Mouse (Mus musculus) bone marrow, adult 2 months (tissue): ENCODE results near the gene Aspscr1. TPM values are rescaled to one million over a fixed set of nuclear protein-coding genes. Genes with fewer than 3 reads are reported as not detected.

ENCODE experiments used
- H3K27ac ChIP-seq: fragments of 200-500 bp; 2 replicates; pipeline ENCODE4 v1.5.1; 2012; ENCODE audit warnings: low read depth, mild to moderate bottlenecking, control low read depth, inconsistent platforms, low read length; ENCODE audit not compliant: control insufficient read depth, poor library complexity, insufficient read depth
- H3K4me1 ChIP-seq: fragments of 200-500 bp; 2 replicates; pipeline ENCODE4 v1.6.1; 2011; ENCODE audit warnings: low read length; ENCODE audit not compliant: control insufficient read depth, insufficient read depth
- H3K4me3 ChIP-seq: fragments of 200-500 bp; replicated peaks from 2 replicates; pipeline ENCODE3; 2011; ENCODE audit warnings: mild to moderate bottlenecking, low read depth, low read length, control low read depth; ENCODE audit not compliant: control insufficient read depth
- CTCF ChIP-seq: fragments of 200-500 bp; IDR thresholded peaks from 2 replicates; pipeline ENCODE4 v1.5.1; 2011; ENCODE audit warnings: low read length, control low read depth; ENCODE audit not compliant: control insufficient read depth, insufficient read depth
- POLR2A ChIP-seq: fragments of 200-500 bp; IDR thresholded peaks from 2 replicates; pipeline ENCODE4 v1.6.1; 2011; ENCODE audit warnings: low read depth, mild to moderate bottlenecking, control low read depth, low read length, borderline replicate concordance; ENCODE audit not compliant: control insufficient read depth
- WGBS: fragments of 180-500 bp; shearing (Covaris S2); methylation state at CpG from one replicate; pipeline ENCODE4 v1.1.7; 2018; 5-methylcytosine and 5-hydroxymethylcytosine counted together
- polyA plus RNA-seq: library from polyadenylated mRNA; stranded (reverse); fragments of >200 nt; gene quantifications from 2 replicates; pipeline ENCODE4 v1.2.4, GENCODE M21; 2011; ENCODE audit warnings: low replicate concordance; ENCODE audit not compliant: missing spikeins, insufficient read depth, insufficient read length

The Aspscr1 gene
- polyA plus RNA-seq, 1 experiment = 94.3 TPM

DNA sequence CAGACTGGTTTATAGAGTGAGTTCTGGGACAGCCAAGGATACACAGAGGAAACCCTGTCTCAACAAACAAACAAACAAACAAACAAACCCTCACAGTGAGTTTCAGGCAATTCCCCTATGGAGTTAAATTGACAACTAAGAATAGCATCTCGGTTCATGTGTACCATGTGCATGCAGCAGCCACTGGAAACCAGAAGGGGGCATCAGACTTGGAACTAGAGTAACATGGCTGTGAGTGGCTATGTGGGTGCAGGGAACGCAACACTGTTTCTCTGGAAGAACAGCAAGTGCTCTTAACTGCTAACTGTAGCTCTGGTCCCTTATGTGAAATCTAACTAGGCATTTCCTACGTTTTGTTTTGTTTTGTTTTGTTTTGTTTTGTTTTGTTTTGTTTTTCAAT lies 20.9 kb upstream of the Aspscr1 start:
- WGBS = 77% methylated on average over 3 of the region's 3 CpGs
- Histone ChIP-seq H3K27ac (no peak overlapping the region), H3K4me1 (no peaks in the 10 kb centered on the region; the same call in 1 of the 2 replicates), H3K4me3 (no peak overlapping the region)
- TF ChIP-seq POLR2A (no peak), CTCF (peak; percentile 32; the same call in 1 of the 2 replicates)

DNA sequence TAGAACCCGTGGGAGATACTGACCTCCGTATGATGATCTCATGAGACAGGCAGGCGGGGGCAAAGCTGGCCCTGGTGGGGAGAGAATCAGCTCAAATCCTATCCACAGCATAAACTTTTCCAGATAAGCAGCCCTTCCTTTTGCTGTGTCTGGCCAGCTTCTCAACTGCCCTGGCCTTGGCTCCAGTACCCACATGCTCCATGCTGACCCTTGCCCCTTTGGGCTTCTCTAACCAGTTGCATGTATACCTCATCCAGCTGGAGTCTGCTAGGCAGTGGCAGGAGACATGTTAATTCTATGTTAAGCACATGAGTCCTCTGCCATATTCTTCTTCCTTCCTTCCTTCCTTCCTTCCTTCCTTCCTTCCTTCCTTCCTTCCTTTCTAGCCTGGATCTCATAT lies 18.0 kb upstream of the Aspscr1 start:
- TF ChIP-seq CTCF = no peak
- no peak for TF ChIP-seq POLR2A
- no peaks in the 10 kb centered on the region for H3K4me1 ChIP-seq
- WGBS = 77% methylated on average over 3 of the region's 3 CpGs
- H3K4me3 ChIP-seq = no peak overlapping the region
- no peak overlapping the region for H3K27ac ChIP-seq

DNA sequence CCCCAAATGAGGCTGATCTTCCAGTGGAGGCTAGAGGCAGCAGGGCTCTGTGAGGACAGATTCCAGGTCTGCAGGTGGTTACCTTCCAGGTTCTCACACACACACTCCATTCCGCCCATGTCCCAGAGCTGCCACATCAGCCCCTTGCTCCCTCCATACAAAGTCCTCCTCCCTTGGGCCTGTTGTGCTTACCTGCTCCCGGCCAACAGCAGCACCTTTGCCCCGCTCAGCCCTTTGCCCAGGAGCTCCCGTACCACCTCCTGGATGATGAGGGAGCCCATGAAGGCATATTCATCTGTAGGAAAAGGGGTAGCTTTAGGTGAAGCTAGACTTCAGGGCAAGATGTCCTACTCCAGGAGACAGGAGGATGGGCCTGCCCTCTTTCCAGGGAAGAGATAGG lies 15.5 kb upstream of the Aspscr1 start:
- WGBS = 86% methylated on average over 4 of the region's 4 CpGs
- H3K27ac ChIP-seq = no peak overlapping the region
- H3K4me1 ChIP-seq = no peaks in the 10 kb centered on the region
- TF ChIP-seq CTCF (no peak), POLR2A (no peak)
- no peak overlapping the region for H3K4me3 ChIP-seq

DNA sequence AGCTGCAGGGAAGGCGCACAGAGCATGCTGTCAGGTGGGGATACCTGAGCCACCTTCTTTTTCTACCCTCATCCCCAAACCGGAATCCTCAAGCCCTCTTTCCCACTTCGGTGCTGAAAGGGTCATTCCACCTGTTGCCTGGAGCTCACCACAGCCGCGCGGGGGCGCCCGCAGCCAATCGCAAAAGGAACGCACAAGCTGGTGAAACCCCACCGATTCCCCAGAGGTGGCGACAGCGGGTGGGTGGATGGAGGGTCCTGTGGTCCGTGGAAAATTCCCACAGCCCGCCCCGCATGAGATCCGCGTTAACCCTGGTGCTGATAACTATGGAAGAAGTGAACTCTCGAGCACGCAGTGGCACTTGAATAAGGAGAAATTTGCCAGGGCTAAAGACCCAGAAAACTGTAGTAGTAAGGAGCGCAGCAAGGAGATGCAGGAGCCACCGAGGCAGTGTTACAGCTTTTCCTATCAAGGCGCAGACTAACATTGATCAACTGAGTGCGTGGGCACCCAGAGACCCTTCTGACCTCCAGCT lies 13.8 kb upstream of the Aspscr1 start:
- peak; percentile 79 for TF ChIP-seq CTCF
- no peak for TF ChIP-seq POLR2A
- Histone ChIP-seq H3K4me3 (no peak overlapping the region), H3K27ac (no peak overlapping the region), H3K4me1 (no peaks in the 10 kb centered on the region)
- WGBS = 3% methylated on average over 24 of the region's 24 CpGs

DNA sequence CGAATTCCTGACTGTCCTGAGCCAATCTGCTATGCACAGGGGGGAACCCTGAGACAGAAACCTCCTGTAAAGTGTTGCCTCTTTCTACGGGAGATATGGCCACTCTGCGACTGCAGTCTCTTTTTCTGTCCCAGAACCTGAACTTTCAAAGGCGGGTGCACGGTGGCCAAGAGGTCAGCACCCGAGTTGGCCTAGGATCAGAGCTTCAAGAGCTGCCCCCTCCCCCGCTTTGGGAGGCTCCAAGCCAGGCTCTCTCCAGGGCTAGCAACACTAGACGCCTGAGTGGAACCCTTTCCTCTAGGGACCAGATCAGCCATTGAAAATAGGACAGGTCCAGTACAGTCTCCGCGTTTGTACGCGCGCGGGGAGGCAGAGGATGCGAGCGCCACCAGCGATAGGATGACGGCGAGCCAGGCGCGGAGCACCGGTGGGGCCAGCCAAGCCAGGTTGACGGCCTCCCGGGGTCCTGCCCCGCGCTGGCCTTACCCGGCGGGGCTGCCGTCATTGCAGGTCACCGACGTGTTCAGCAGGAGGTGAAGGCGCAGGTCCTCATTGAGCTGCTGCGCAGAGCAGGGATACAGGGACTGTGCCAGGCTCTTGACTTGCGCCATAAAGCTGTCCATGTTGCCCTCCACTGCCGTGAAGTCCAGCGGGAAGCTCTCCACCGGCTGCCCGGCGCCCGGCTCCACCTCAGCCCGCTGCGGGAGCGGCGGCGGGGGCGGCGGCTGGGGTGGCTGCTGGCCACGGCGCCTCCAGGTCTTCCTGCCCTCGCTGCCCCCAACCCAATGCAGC lies 13.1 kb upstream of the Aspscr1 start:
- TF ChIP-seq POLR2A (no peak), CTCF (no peak)
- WGBS = 6% methylated on average over 50 of the region's 50 CpGs
- Histone ChIP-seq H3K27ac (no peak overlapping the region), H3K4me3 (no peak overlapping the region), H3K4me1 (no peaks in the 10 kb centered on the region)

DNA sequence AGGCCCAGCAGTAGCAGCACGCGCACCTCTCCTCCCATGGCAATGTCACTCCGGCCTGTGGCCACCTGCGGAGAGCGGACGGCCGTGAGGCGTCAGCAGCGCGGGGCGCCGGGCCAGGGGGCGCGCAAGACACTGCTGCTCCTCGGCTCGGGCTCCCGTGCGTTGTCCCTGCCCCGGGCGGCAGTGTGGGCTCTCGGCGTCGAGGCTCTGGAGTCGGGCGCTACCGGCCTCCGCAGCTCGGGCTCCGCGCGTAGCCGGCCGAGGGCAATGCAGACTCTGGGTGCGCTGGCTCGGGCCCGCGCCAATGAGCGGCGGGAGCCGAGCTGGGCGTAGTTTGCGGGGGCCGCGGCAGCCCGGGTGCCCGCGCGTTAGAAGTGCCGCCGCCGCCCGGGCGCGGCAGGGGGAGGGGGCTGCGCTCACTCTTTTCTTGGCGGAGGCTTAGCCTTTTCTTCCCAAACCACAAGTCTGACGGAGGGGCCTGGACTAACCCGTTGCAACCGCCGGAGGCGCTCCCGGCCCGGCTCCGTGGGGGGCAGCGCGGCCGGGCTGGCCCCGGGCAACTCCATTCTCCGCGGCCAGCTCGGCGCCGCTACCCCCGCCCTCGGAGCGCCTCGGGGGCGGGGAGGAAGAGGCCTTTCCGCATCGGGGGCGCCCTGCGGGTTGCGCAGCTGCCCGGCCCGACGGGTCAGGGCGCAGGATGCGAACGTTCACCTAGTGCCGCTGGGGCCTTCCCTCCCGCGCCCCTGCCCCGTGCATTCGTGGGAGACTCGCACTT lies 12.3 kb upstream of the Aspscr1 start:
- no peaks in the 10 kb centered on the region for H3K4me1 ChIP-seq
- no peak for TF ChIP-seq POLR2A
- TF ChIP-seq CTCF = no peak
- H3K4me3 ChIP-seq = no peak overlapping the region
- 2% methylated on average over 82 of the region's 95 CpGs for WGBS
- H3K27ac ChIP-seq = no peak overlapping the region; the same call in 1 of the 2 replicates

DNA sequence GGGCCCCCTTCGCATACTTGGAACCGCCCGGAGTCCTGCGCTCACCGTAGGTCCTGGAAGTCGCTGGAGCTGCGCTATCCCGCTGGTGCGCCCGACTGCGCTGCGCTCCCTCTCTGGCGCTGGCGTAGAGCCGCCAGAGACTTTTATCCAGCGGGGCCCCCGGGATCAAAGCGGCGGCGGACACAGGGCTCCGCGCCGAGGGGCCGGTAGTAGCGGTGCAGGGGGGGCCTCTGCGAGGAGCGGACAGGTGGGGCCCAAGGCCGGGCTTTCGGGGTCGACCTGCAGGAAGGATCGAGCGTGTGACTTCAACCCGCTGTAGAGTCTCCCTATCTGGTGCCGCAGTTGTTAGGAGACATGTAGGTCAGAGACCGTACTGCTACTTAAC lies 11.7 kb upstream of the Aspscr1 start, which contains the start of gene Notum:
Gene Notum, minus strand, starts transcription at position 100 of the 385 bp plus-strand sequence.
- WGBS = 5% methylated on average over 35 of the region's 35 CpGs
- H3K4me3 ChIP-seq = no peak within 1 kb of the TSS
- TF ChIP-seq POLR2A = no peak
- TF ChIP-seq CTCF = no peak
- H3K27ac ChIP-seq = no peak within 1 kb of the TSS; the same call in 1 of the 2 replicates
- no peaks in the 10 kb centered on the region for H3K4me1 ChIP-seq

DNA sequence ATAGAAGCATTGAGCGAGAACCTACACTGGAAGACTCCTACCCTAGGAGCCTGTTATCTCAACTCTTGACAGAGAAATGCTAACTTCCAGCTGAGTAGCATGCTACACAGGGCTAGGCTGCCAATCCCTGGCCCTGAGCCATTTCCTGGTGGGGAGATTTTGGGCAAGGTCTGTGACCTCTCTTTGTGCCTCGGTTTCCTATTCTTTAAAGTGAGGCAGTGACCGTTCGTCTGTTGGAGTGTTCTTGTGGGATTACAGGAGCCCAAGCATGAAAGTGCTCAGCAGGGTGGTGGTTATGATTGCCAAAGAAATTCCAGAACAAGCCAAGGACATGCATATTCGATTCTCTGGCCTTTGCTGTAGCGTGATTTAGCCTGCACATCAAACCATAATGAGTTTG lies 10.0 kb upstream of the Aspscr1 start:
- Histone ChIP-seq H3K4me3 (no peak overlapping the region), H3K4me1 (no peaks in the 10 kb centered on the region), H3K27ac (no peak overlapping the region)
- 75% methylated on average over 6 of the region's 6 CpGs for WGBS
- TF ChIP-seq CTCF = no peak
- no peak for TF ChIP-seq POLR2A
